Mouse (Mus musculus): ENCODE results near the gene BC049730. TPM values are rescaled to one million over a fixed set of nuclear protein-coding genes. Genes with fewer than 3 reads are reported as not detected.

The BC049730 gene
- polyA plus RNA-seq, 1 experiment from 2014 or later: not detected

Other genes starting within 250 kb of the BC049730 start
- gene Plaur, start 246.8 kb upstream of the BC049730 start, polyA plus RNA-seq (2014; fragmentation: Nextera tagmentation; extraction: Ambion mirVana): 7.9 and 8.2 TPM in 2 replicates
- 0.46 and 0.47 TPM in 2 replicates for gene Cadm4, start 227.2 kb upstream of the BC049730 start, polyA plus RNA-seq (2014; fragmentation: Nextera tagmentation; extraction: Ambion mirVana)
- gene Zfp428, start 202.2 kb upstream of the BC049730 start, polyA plus RNA-seq (2014; fragmentation: Nextera tagmentation; extraction: Ambion mirVana): 23.7 and 28.2 TPM in 2 replicates
- 0.38 TPM in 1 of 2 replicates, not detected in the other for gene AC161166.1, start 196.8 kb upstream of the BC049730 start, polyA plus RNA-seq (2014; fragmentation: Nextera tagmentation; extraction: Ambion mirVana)
- gene Irgq, start 178.6 kb upstream of the BC049730 start, polyA plus RNA-seq (2014; fragmentation: Nextera tagmentation; extraction: Ambion mirVana): 7.4 and 8.0 TPM in 2 replicates
- not detected in 2 replicates for gene Pinlyp, start 163.1 kb upstream of the BC049730 start, polyA plus RNA-seq (2014; fragmentation: Nextera tagmentation; extraction: Ambion mirVana)
- 54.6 and 57.4 TPM in 2 replicates for gene Xrcc1, start 163.0 kb upstream of the BC049730 start, polyA plus RNA-seq (2014; fragmentation: Nextera tagmentation; extraction: Ambion mirVana)
- 24.8 and 26.2 TPM in 2 replicates for gene Ethe1, start 121.7 kb upstream of the BC049730 start, polyA plus RNA-seq (2014; fragmentation: Nextera tagmentation; extraction: Ambion mirVana)
- gene Zfp575, start 121.6 kb upstream of the BC049730 start, polyA plus RNA-seq (2014; fragmentation: Nextera tagmentation; extraction: Ambion mirVana): 0.36 and 0.49 TPM in 2 replicates
- gene Phldb3, start 98.5 kb upstream of the BC049730 start, polyA plus RNA-seq (2014; fragmentation: Nextera tagmentation; extraction: Ambion mirVana): 0.08 TPM in 1 of 2 replicates, not detected in the other
- gene Lypd3, start 72.7 kb upstream of the BC049730 start, polyA plus RNA-seq (2014; fragmentation: Nextera tagmentation; extraction: Ambion mirVana): not detected in 2 replicates
- not detected in 2 replicates for gene Tex101, start 32.6 kb upstream of the BC049730 start, polyA plus RNA-seq (2014; fragmentation: Nextera tagmentation; extraction: Ambion mirVana)
- gene Gm4763, start 17.7 kb downstream of the BC049730 start, polyA plus RNA-seq (2014; fragmentation: Nextera tagmentation; extraction: Ambion mirVana): not detected in 2 replicates
- gene Cd177, start 51.1 kb downstream of the BC049730 start, polyA plus RNA-seq (2014; fragmentation: Nextera tagmentation; extraction: Ambion mirVana): not detected in 2 replicates
- not detected in 2 replicates for gene Ceacam10, start 68.0 kb downstream of the BC049730 start, polyA plus RNA-seq (2014; fragmentation: Nextera tagmentation; extraction: Ambion mirVana)
- gene Gm9844, start 153.0 kb downstream of the BC049730 start, polyA plus RNA-seq (2014; fragmentation: Nextera tagmentation; extraction: Ambion mirVana): 13.5 and 14.2 TPM in 2 replicates
- gene Lypd4, start 160.7 kb downstream of the BC049730 start, polyA plus RNA-seq (2014; fragmentation: Nextera tagmentation; extraction: Ambion mirVana): not detected in 2 replicates
- not detected in 2 replicates for gene Dmrtc2, start 160.8 kb downstream of the BC049730 start, polyA plus RNA-seq (2014; fragmentation: Nextera tagmentation; extraction: Ambion mirVana)
- 1,418 and 1,656 TPM in 2 replicates for gene Rps19, start 175.1 kb downstream of the BC049730 start, polyA plus RNA-seq (2014; fragmentation: Nextera tagmentation; extraction: Ambion mirVana)
- gene Cd79a, start 188.1 kb downstream of the BC049730 start, polyA plus RNA-seq (2014; fragmentation: Nextera tagmentation; extraction: Ambion mirVana): not detected in 2 replicates
- 58.4 and 63.3 TPM in 2 replicates for gene Arhgef1, start 193.7 kb downstream of the BC049730 start, polyA plus RNA-seq (2014; fragmentation: Nextera tagmentation; extraction: Ambion mirVana)
- not detected in 2 replicates for gene Gm4881, start 235.3 kb downstream of the BC049730 start, polyA plus RNA-seq (2014; fragmentation: Nextera tagmentation; extraction: Ambion mirVana)